Mouse (Mus musculus) CH12.LX (cell line): Measurements from ENCODE around the gene Rpl9.
A peak's percentile ranks its signal among the peaks of the same experiment; 100 is the strongest.

Experiments used
- BHLHE40 ChIP-seq: IDR thresholded peaks from 2 replicates; pipeline ENCODE4 v1.6.1; 2011; ENCODE audit warnings: mild to moderate bottlenecking, low read depth, low read length, improper control_type of control experiment
- CTCF ChIP-seq, 2 experiments: IDR thresholded peaks in 1 of 2; conservative IDR thresholded peaks in 1 of 2; 2 replicates each; pipeline ENCODE4 v1.5.1; 2011 to 2012; ENCODE audit warnings: low read depth in 2 of 2, low read length in 2 of 2, improper control_type of control experiment in 1 of 2, inconsistent platforms in 1 of 2, mild to moderate bottlenecking in 1 of 2, moderate library complexity in 1 of 2
- EP300 ChIP-seq: IDR thresholded peaks from 2 replicates; pipeline ENCODE4 v1.6.1; 2011; ENCODE audit warnings: low read length, improper control_type of control experiment
- KAT2A ChIP-seq: IDR thresholded peaks from 2 replicates; pipeline ENCODE4 v1.6.1; 2012; ENCODE audit warnings: low read length, improper control_type of control experiment, inconsistent platforms; ENCODE audit not compliant: insufficient replicate concordance
- MAX ChIP-seq: IDR thresholded peaks from 2 replicates; pipeline ENCODE4 v1.6.1; 2011; ENCODE audit warnings: low read length, improper control_type of control experiment
- NRF1 ChIP-seq: IDR thresholded peaks from 2 replicates; pipeline ENCODE4 v1.6.1; 2014; ENCODE audit warnings: low read depth, mild to moderate bottlenecking, inconsistent platforms, low read length, improper control_type of control experiment, moderate library complexity
- POLR2A ChIP-seq: IDR thresholded peaks from 2 replicates; pipeline ENCODE4 v1.6.1; 2011; ENCODE audit warnings: low read depth, mild to moderate bottlenecking, improper control_type of control experiment, low read length
- POLR2AphosphoS2 ChIP-seq: IDR thresholded peaks from 2 replicates; pipeline ENCODE4 v1.6.1; 2011; ENCODE audit warnings: low read depth, low read length, improper control_type of control experiment
- RAD21 ChIP-seq: IDR thresholded peaks from 2 replicates; pipeline ENCODE4 v1.6.1; 2011; ENCODE audit warnings: low read depth, mild to moderate bottlenecking, low read length, improper control_type of control experiment, moderate library complexity
- USF2 ChIP-seq: conservative IDR thresholded peaks from 2 replicates; pipeline ENCODE4 v1.6.1; 2011; ENCODE audit warnings: low read depth, low read length, improper control_type of control experiment
- ZC3H11A ChIP-seq: IDR thresholded peaks from 2 replicates; pipeline ENCODE4 v1.6.1; 2012; ENCODE audit warnings: low read depth, mild to moderate bottlenecking, inconsistent platforms, low read length, improper control_type of control experiment
- ZMIZ1 ChIP-seq: IDR thresholded peaks from 2 replicates; pipeline ENCODE4 v1.6.1; 2012; ENCODE audit warnings: low read depth, mild to moderate bottlenecking, inconsistent platforms, low read length, improper control_type of control experiment
- ZNF384 ChIP-seq: IDR thresholded peaks from 2 replicates; pipeline ENCODE4 v1.6.1; 2012; ENCODE audit warnings: low read depth, low read length, improper control_type of control experiment, inconsistent platforms

DNA sequence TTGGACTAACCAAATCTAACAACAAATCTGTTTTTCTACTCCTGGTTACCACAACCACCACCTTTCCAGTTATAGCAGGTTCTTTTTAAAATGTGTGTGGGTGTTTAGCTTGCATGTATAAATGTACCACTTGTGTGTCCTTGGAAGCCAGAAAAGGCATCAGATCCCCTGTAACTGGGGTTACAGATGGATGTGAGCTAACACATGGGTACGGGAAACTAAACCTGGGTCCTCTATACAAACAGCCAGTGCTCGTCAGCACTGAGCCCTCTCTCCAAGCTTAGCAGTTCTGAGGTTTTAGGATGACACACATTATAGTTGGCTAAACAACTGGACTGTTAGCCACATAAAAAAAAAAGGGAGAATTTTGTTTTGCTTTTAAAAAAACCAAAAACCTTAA is 5.5 kb downstream of the Rpl9 start:
- TF ChIP-seq CTCF (conservative IDR thresholded peaks at IDR 0.05 in 1 of 2, IDR thresholded peaks at IDR 0.05 in 1 of 2; ENCODE audit: low read depth in 2 of 2, low read length in 2 of 2) (no peak), POLR2A (no peak), ZNF384 (no peak), BHLHE40 (no peak), ZMIZ1 (peak; percentile 36; the same call in 1 of the 2 replicates), MAX (no peak), RAD21 (no peak), POLR2AphosphoS2 (no peak), USF2 (no peak), ZC3H11A (no peak), KAT2A (no peak), EP300 (no peak), NRF1 (no peak)
